Mouse (Mus musculus) forebrain, embryonic 15.5 days (tissue): ENCODE results near the gene Dnah1. TPM values are rescaled to one million over a fixed set of nuclear protein-coding genes. Genes with fewer than 3 reads are reported as not detected.

Experiments used
- ATAC-seq: fragments of 200-750 bp; cut with Nextera tagmentation; replicated peaks from 2 replicates; pipeline ENCODE4 v1.8.0; 2017; ENCODE audit warnings: mild to moderate bottlenecking, moderate TSS enrichment, moderate library complexity
- H3K27ac ChIP-seq: fragments of 300-500 bp; sonication (generic); replicated peaks from 2 replicates; pipeline ENCODE4 v1.5.1; 2015; ENCODE audit warnings: mild to moderate bottlenecking, inconsistent platforms
- H3K27me3 ChIP-seq: fragments of 300-500 bp; sonication (generic); 2 replicates; pipeline ENCODE4 v1.6.1; 2015; ENCODE audit warnings: inconsistent platforms
- H3K36me3 ChIP-seq: fragments of 300-500 bp; sonication (generic); 2 replicates; pipeline ENCODE4 v1.6.1; 2015; ENCODE audit warnings: mild to moderate bottlenecking, inconsistent platforms
- H3K4me1 ChIP-seq: fragments of 300-500 bp; sonication (generic); 2 replicates; pipeline ENCODE4 v1.6.1; 2015; ENCODE audit warnings: inconsistent platforms
- H3K4me2 ChIP-seq: fragments of 300-500 bp; sonication (generic); replicated peaks from 2 replicates; pipeline ENCODE4 v1.6.1; 2015; ENCODE audit warnings: mild to moderate bottlenecking, inconsistent platforms
- H3K4me3 ChIP-seq: fragments of 300-500 bp; sonication (generic); 2 replicates; pipeline ENCODE4 v1.5.1; 2015; ENCODE audit warnings: mild to moderate bottlenecking, inconsistent platforms
- H3K9ac ChIP-seq: fragments of 300-500 bp; sonication (generic); replicated peaks from 2 replicates; pipeline ENCODE4 v1.6.1; 2015; ENCODE audit warnings: mild to moderate bottlenecking, inconsistent platforms
- H3K9me3 ChIP-seq: fragments of 300-500 bp; sonication (generic); 2 replicates; pipeline ENCODE4 v1.6.1; 2016; ENCODE audit warnings: inconsistent platforms
- WGBS: fragments of 180-500 bp; shearing (Covaris S2); methylation state at CpG from one replicate; pipeline ENCODE4 v1.1.7; 2015; ENCODE audit warnings: mixed read lengths; 5-methylcytosine and 5-hydroxymethylcytosine counted together
- polyA plus RNA-seq: library from polyadenylated mRNA; unstranded; fragments of >200 nt; fragmentation: Nextera tagmentation; extraction: Ambion mirVana; gene quantifications from 2 replicates; pipeline ENCODE4 v1.2.1, GENCODE M21; 2015

The Dnah1 gene
- polyA plus RNA-seq, 1 experiment from 2014 or later = 3.9 TPM

DNA sequence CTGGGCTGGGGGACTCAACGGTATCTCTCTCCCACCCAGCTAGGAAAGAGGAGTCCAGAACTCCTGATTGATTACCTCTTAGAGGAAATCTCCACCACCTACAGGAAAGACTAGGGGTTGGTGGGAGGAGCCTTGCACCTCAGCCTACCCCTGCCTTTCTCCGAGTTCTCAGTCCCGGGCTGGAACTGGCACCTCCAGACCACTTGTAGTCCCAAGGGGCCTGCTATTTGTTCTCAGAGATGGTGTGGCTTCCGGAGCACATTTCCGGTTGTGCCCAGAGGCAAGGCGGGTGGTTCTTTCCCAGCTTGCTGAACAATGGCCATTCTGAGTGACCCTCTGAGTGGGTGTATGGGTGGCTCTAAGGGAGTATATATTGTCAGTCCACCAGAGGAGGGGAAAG is 95.5 kb downstream of the Dnah1 start:
- Histone ChIP-seq H3K27me3 (no peaks in the 10 kb centered on the region), H3K4me1 (peaks cover 8% of the 10 kb centered on the region), H3K4me2 (no peak overlapping the region), H3K9ac (no peak overlapping the region), H3K9me3 (no peaks in the 10 kb centered on the region), H3K4me3 (no peak overlapping the region), H3K27ac (no peak overlapping the region), H3K36me3 (no peaks in the 10 kb centered on the region)
- 81% methylated on average over 6 of the region's 6 CpGs for WGBS
- no peak for ATAC-seq

DNA sequence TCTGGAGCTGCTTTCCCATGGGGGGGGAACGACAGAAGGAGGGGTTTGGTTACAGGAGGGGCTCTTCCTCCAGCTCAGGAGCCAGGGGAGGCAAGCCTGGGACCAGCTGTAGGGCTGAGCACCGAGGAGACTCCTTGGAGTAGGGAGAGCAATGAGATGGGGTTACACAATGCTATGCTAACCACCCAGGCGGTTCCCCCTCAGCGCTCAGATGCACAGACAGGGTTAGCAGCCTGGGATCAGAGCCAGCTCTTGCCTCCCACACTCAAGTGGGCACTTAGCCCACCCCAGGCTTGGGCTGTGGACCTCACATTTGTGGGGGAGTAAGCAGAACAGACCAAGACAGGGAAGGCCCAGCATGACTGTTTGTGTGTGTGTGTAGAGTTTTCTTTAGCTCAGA is 96.7 kb downstream of the Dnah1 start:
- Histone ChIP-seq H3K9me3 (no peaks in the 10 kb centered on the region), H3K9ac (no peak overlapping the region), H3K27ac (no peak overlapping the region), H3K4me1 (peaks cover 8% of the 10 kb centered on the region), H3K36me3 (no peaks in the 10 kb centered on the region), H3K27me3 (no peaks in the 10 kb centered on the region), H3K4me2 (no peak overlapping the region), H3K4me3 (no peak overlapping the region)
- 51% methylated on average over 4 of the region's 4 CpGs for WGBS
- ATAC-seq = peak; percentile 77

DNA sequence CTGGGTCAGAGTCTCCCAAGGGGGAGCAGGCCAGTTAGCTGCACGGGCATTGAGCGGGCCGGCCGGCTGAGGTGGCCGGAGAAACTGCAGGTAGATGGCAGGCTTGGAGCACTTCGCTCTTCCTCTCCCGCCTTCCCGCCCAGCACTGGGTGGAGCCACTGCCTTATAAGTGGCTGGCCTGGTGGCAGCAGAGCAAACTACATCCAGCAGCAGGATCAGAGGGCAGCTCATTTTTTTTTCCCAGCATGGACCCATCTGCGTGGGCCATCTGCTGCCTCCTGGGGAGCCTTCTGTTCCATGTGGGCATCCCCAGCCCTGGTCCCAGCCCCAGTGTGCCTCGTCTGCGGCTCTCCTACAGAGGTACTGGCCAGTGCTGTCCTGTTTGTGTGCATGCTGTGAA is 106.0 kb downstream of the Dnah1 start, which contains the start of gene Sema3g:
Sema3g (plus strand) TSS at position 195 of the 400 bp plus-strand sequence.
- Histone ChIP-seq H3K4me2 (no peak within 1 kb of the TSS), H3K9me3 (no peaks in the 10 kb centered on the region), H3K9ac (no peak within 1 kb of the TSS; the same call in 1 of the 2 replicates), H3K36me3 (no peaks in the 10 kb centered on the region), H3K4me3 (no peak within 1 kb of the TSS), H3K4me1 (peaks cover 13% of the 10 kb centered on the region; the same call in 1 of the 2 replicates), H3K27me3 (no peaks in the 10 kb centered on the region), H3K27ac (no peak within 1 kb of the TSS)
- ATAC-seq = peak; percentile 47; the same call in 1 of the 2 replicates
- 9% methylated on average over 11 of the region's 11 CpGs for WGBS

DNA sequence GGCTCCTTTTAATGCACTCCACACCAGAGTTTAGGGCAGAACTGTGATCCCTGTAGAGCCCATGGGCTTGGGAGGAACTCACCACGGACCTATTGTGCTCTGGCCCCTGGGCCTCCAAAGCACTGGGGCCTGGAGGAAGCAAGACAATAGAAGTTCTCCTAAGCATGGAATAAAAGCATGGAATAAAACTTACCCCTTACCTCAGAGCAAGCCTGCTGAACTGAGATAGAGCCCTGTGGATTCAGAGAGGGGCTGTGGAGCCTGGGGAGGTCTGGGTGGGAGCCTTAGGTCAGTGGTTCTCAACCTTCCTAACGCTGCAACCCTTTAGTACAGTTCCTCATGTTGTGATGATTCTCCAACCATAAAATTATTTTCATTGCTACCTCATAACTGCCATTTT is 106.8 kb downstream of the Dnah1 start, which contains the start of gene Nisch:
Nisch (minus strand) TSS at position 101 of the 400 bp plus-strand sequence.
- WGBS = 51% methylated on average over 2 of the region's 2 CpGs
- Histone ChIP-seq H3K27ac (no peak within 1 kb of the TSS), H3K9ac (no peak within 1 kb of the TSS; the same call in 1 of the 2 replicates), H3K4me3 (no peak within 1 kb of the TSS), H3K4me1 (peaks cover 13% of the 10 kb centered on the region; the same call in 1 of the 2 replicates), H3K27me3 (no peaks in the 10 kb centered on the region), H3K9me3 (no peaks in the 10 kb centered on the region), H3K4me2 (no peak within 1 kb of the TSS), H3K36me3 (no peaks in the 10 kb centered on the region)
- ATAC-seq = no peak

DNA sequence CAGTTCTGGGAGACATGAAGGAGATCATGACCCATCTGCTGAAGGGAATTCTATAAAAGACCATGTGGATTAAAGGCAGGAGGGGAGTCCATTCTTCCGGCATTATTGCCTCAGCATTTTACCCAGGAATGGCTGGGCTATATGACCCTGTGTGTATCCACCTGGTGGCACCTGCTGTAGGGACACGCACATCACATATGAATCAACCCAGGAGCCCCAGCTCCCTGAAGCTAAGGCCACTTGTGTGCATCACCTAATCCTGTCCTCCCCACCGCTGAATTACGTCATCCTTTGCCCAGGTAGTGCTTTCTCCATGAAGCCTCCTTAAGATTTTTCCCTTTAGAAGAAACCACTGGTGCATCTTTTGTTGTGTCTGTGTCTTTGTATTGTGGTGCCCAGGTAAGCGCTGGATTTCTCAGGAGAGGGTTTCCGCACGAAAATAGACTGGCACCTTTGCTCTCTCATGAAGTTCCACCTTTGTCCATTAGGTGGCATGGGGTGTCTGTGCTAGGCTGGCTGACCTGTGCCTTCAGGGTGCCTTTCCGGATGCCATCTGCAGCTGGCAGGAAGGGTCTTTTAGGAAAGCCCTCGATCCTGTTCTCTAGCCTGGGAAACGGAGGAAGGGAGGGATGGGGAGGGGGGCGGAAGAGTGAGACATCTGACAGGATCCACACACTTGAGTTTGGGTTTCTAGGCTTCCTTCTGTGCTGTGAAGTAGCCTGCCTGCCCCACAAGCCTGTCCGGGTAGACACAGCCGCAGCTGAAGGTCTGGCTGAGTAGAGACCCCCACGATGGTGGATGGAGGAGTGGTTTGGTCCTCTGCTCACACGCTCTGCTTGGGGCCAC is 108.3 kb downstream of the Dnah1 start:
- H3K9ac ChIP-seq = no peak overlapping the region; the same call in 1 of the 2 replicates
- H3K27me3 ChIP-seq = no peaks in the 10 kb centered on the region
- no peak overlapping the region for H3K4me3 ChIP-seq
- H3K4me2 ChIP-seq = no peak overlapping the region
- H3K9me3 ChIP-seq = no peaks in the 10 kb centered on the region
- peaks cover 13% of the 10 kb centered on the region; the same call in 1 of the 2 replicates for H3K4me1 ChIP-seq
- 33% methylated on average over 15 of the region's 15 CpGs for WGBS
- H3K36me3 ChIP-seq = no peaks in the 10 kb centered on the region
- no peak overlapping the region for H3K27ac ChIP-seq
- ATAC-seq = peak; percentile 57

DNA sequence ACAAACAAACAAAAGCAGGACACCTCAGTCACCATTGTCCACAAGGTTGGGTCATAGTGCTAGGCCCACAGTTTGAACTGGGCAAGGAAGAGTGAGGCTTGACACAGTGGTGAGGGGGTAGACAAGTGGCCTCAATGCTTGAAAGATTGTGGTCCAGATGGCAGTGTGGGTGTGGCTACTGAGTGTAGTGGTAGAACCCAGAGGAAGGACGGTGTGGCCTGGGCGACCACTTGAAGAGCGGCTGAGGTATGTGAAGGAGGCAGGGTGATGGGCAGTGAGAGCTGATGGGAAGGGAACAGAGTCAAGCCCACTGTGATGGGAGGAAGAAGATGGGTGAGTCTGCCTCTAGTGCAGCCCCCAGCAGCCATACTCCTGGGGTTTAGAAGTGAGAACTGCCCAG is 109.0 kb downstream of the Dnah1 start:
- 0 out of 2 replicates have a peak, but pooled peaks have one; percentile 6 for ATAC-seq
- Histone ChIP-seq H3K4me3 (no peak overlapping the region), H3K4me1 (peaks cover 13% of the 10 kb centered on the region; the same call in 1 of the 2 replicates), H3K36me3 (no peaks in the 10 kb centered on the region), H3K27ac (no peak overlapping the region), H3K9me3 (no peaks in the 10 kb centered on the region), H3K4me2 (no peak overlapping the region), H3K9ac (no peak overlapping the region), H3K27me3 (no peaks in the 10 kb centered on the region)
- whole genome bisulfite sequencing = 88% methylated on average over 3 of the region's 3 CpGs

DNA sequence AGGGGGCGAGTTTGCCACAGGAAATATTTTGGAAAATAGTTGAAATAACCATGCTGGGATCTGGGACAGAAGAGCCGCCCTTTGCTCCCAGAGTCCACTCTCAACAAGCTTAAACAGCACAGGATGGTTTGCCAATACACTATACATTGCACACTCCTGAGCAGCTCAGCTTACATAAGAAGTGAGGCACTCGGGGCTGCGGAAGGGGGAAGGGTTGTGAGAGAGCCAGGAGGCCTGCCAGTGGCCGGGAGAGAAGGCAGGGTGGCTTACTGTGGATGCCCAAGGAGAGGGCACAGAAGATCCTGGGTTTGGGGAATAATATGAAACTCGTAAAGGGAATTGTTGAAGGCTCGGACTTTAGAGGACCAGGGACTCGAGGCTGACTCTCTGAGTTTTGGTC is 109.8 kb downstream of the Dnah1 start:
- Histone ChIP-seq H3K4me1 (peaks cover 13% of the 10 kb centered on the region; the same call in 1 of the 2 replicates), H3K9ac (no peak overlapping the region), H3K27me3 (no peaks in the 10 kb centered on the region), H3K9me3 (no peaks in the 10 kb centered on the region), H3K4me2 (no peak overlapping the region), H3K4me3 (no peak overlapping the region), H3K27ac (no peak overlapping the region), H3K36me3 (no peaks in the 10 kb centered on the region)
- ATAC-seq = no peak
- WGBS = 65% methylated on average over 8 of the region's 8 CpGs

DNA sequence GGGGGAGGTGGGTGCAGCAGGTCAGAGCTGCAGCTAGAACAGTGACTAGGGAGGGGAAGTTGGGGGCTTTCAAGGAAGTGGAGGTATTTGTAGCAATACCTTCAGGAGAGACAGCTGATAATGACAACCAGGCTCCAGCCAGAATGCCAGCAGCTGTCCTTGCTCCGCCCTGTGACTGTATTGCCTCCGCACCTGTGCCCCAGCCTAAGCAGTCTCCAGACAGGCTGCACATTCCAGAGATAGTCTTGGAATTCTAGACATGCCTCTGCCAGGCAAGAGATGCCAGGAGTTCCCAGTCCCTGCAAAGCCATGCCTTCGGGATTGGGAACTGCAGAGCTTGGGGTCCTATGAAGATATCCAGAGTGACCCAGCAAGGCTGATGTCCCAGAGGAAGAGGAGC is 111.2 kb downstream of the Dnah1 start:
- Histone ChIP-seq H3K4me1 (peaks cover 8% of the 10 kb centered on the region), H3K27ac (no peak overlapping the region), H3K27me3 (no peaks in the 10 kb centered on the region), H3K9ac (no peak overlapping the region), H3K36me3 (no peaks in the 10 kb centered on the region), H3K4me3 (no peak overlapping the region), H3K4me2 (no peak overlapping the region), H3K9me3 (no peaks in the 10 kb centered on the region)
- 86% methylated on average over 3 of the region's 3 CpGs for WGBS
- ATAC-seq = no peak

DNA sequence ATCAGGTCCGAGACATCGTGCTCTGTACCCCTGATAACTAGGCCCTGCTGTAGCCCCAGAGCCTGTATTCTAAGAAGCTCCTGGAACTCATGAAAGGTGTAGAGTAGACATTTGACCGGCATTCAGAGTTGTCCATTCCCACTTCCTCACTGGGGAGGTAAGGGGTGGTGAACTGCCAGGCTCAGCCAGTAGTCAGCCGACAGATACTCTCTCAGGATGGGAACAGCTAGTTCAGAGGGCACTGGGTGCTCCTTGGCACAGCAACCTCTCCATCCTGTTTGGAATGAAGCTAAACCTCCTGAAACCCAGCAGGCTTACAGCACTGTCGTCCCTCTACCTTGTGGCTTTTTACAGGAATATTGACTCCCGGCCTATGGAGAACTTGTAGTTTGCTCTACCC is 111.8 kb downstream of the Dnah1 start:
- Histone ChIP-seq H3K36me3 (no peaks in the 10 kb centered on the region), H3K9ac (no peak overlapping the region), H3K27ac (no peak overlapping the region), H3K4me1 (peaks cover 12% of the 10 kb centered on the region), H3K27me3 (no peaks in the 10 kb centered on the region), H3K4me2 (no peak overlapping the region), H3K4me3 (no peak overlapping the region), H3K9me3 (no peaks in the 10 kb centered on the region)
- 92% methylated on average over 6 of the region's 6 CpGs for WGBS
- no peak for ATAC-seq

Other genes with a start within 250 kb of the Dnah1 start
- 66.1 and 74.5 TPM in 2 replicates for gene Smim4, start 194.9 kb downstream of the Dnah1 start, polyA plus RNA-seq
- gene Nt5dc2, start 192.8 kb downstream of the Dnah1 start, polyA plus RNA-seq = 223 and 240 TPM in 2 replicates
- gene Stab1, start 155.3 kb downstream of the Dnah1 start, polyA plus RNA-seq = 12.9 and 19.0 TPM in 2 replicates
- gene Tnnc1, start 115.6 kb downstream of the Dnah1 start, polyA plus RNA-seq = 1.7 and 2.2 TPM in 2 replicates
- 339 and 356 TPM in 2 replicates for gene Nisch, start 107.0 kb downstream of the Dnah1 start, polyA plus RNA-seq
- 0.53 and 0.61 TPM in 2 replicates for gene Sema3g, start 106.0 kb downstream of the Dnah1 start, polyA plus RNA-seq
- 11.9 and 13.1 TPM in 2 replicates for gene Phf7, start 72.6 kb downstream of the Dnah1 start, polyA plus RNA-seq
- gene Bap1, start 72.4 kb downstream of the Dnah1 start, polyA plus RNA-seq = 132 and 136 TPM in 2 replicates
- 61.3 and 66.1 TPM in 2 replicates for gene Capn7, start 12.7 kb upstream of the Dnah1 start, polyA plus RNA-seq
- 111 and 115 TPM in 2 replicates for gene Sh3bp5, start 112.2 kb upstream of the Dnah1 start, polyA plus RNA-seq
- 11.0 and 11.2 TPM in 2 replicates for gene Eaf1, start 170.5 kb upstream of the Dnah1 start, polyA plus RNA-seq
- gene Mettl6, start 171.1 kb upstream of the Dnah1 start, polyA plus RNA-seq = 55.4 and 62.4 TPM in 2 replicates